Mouse (Mus musculus): Measurements from ENCODE around the gene Spata31d1a. TPM values are rescaled to one million over a fixed set of nuclear protein-coding genes. Genes with fewer than 3 reads are reported as not detected.
"Not testable (repeated sequence)": the region's sequence is repeated elsewhere in the genome, so short reads cannot be mapped to it uniquely, and the experiment has no call there.

Gene Spata31d1a
- polyA plus RNA-seq, 1 experiment from 2014 or later, result not detected

DNA sequence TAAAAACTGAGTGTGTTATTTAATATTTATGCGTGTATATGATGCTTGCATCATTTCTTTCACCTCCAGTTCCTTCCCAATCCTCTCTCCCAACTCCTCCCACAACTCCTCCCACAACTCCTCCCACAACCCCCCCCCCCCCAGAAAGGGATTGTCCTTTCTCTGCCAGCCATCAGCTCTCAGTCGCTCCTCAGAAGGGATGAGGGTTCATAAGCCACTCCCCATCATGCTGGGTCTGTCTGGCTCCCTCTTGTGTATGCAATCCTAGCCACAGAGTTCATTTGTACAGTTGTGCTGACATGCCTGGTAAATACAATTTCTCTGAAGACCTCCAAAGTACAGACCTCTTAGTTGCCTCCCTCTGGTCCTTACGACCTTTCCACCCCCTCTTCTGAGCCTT, 25.1 kb upstream of the Spata31d1a start:
- Histone ChIP-seq H3K9me3 (ENCODE audit: control insufficient read depth, low read length) (no peaks in the 10 kb centered on the region), H3K27ac (ENCODE audit: low read length) (no peak overlapping the region), H3K4me1 (replicated peaks; ENCODE audit: control insufficient read depth, insufficient read depth, low read length) (no peaks in the 10 kb centered on the region), H3K9ac (ENCODE audit: low read length) (no peak overlapping the region), H3K27me3 (ENCODE audit: control insufficient read depth, insufficient read depth, low read depth, low read length) (no peaks in the 10 kb centered on the region), H3K4me2 (ENCODE audit: low read depth, low read length) (no peak overlapping the region), H3K4me3 (ENCODE audit: low read length) (no peak overlapping the region), H3K36me3 (ENCODE audit: control insufficient read depth, insufficient read depth, low read length) (no peaks in the 10 kb centered on the region)
- 19% methylated on average over 3 of the region's 3 CpGs for WGBS
- peak; percentile 83 for ATAC-seq (ENCODE audit: low read depth)

DNA sequence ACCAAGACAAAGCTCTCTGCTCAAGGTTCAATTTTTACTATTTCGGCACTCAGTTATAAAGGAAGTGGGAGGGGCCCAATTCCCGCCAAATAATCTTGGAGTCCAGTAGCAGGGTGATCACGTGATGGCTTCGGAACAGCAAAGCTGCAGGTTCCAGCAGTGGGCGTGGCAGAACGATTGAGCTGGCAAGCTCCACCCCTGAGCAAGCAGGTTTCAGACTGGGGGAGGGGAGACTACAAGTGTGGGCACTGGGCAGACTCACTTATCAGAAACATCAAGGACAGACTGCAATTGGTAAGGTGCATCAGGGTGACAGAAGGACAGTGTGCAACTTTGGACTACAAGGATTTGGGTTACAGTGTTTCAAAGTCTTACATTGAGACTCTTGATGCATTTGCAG, 24.2 kb upstream of the Spata31d1a start:
- not testable (repeated sequence) for H3K27me3 ChIP-seq (ENCODE audit: control insufficient read depth, insufficient read depth, low read depth, low read length); H3K27ac ChIP-seq (ENCODE audit: low read length); H3K9ac ChIP-seq (ENCODE audit: low read length); H3K36me3 ChIP-seq (ENCODE audit: control insufficient read depth, insufficient read depth, low read length); H3K9me3 ChIP-seq (ENCODE audit: control insufficient read depth, low read length); H3K4me3 ChIP-seq (ENCODE audit: low read length); H3K4me1 ChIP-seq (replicated peaks; ENCODE audit: control insufficient read depth, insufficient read depth, low read length); ATAC-seq (ENCODE audit: low read depth); H3K4me2 ChIP-seq (ENCODE audit: low read depth, low read length)
- 17% methylated on average over 5 of the region's 6 CpGs for WGBS

DNA sequence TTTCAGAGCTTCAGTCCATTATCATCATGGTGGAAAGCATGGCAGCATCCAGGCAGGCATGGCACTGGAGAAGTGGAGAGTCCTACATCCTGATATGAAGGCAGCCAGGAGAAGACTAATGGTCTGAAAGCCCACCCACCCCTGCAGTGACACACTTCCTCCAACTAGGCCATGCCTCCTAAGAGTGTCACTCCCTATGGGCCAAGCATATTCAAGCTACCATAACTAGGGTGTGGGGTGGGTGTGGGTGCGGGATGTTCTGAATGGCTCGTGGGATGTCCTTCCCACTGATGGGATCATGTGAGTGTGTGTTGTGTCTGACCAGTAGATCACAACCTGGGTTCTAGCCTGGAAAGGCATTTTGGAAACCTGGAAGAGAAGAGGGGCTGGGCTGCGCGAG, 23.8 kb upstream of the Spata31d1a start:
- no peak overlapping the region for H3K9ac ChIP-seq (ENCODE audit: low read length)
- H3K27me3 ChIP-seq (ENCODE audit: control insufficient read depth, insufficient read depth, low read depth, low read length), result no peaks in the 10 kb centered on the region
- no peak overlapping the region for H3K4me2 ChIP-seq (ENCODE audit: low read depth, low read length)
- no peak for ATAC-seq (ENCODE audit: low read depth)
- no peaks in the 10 kb centered on the region for H3K9me3 ChIP-seq (ENCODE audit: control insufficient read depth, low read length)
- 86% methylated on average over 4 of the region's 4 CpGs for WGBS
- no peaks in the 10 kb centered on the region for H3K4me1 ChIP-seq (replicated peaks; ENCODE audit: control insufficient read depth, insufficient read depth, low read length)
- H3K27ac ChIP-seq (ENCODE audit: low read length), result no peak overlapping the region
- no peak overlapping the region for H3K4me3 ChIP-seq (ENCODE audit: low read length)
- no peaks in the 10 kb centered on the region for H3K36me3 ChIP-seq (ENCODE audit: control insufficient read depth, insufficient read depth, low read length)

DNA sequence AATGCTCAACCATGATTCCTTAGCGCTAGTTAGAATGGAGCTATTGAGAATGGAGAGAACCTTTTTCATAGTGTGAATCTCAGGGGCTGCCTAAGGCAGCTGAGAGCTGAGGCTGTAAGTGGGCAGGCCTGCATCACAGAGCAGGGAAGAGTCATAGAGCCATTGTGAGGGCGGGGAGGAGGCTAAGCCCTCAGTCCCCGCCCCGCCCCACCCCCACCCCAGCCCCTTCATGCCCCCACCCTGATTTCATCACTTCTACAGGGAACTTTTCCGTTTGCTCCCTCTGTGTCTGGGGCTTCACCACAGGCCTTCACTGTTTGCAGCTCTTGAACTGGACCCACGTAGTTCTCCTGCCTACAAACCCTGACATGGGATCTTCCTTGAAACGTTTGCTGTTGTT, 21.5 kb upstream of the Spata31d1a start, which contains the start of gene Spata31d1d:
TSS of gene Spata31d1d (minus strand) at position 101 of the 400 bp plus-strand sequence.
- no peaks in the 10 kb centered on the region for H3K27me3 ChIP-seq (ENCODE audit: control insufficient read depth, insufficient read depth, low read depth, low read length)
- no peak within 1 kb of the TSS for H3K27ac ChIP-seq (ENCODE audit: low read length)
- H3K9ac ChIP-seq (ENCODE audit: low read length), result no peak within 1 kb of the TSS
- WGBS, result 34% methylated on average over 7 of the region's 7 CpGs
- H3K4me2 ChIP-seq (ENCODE audit: low read depth, low read length), result no peak within 1 kb of the TSS
- H3K4me3 ChIP-seq (ENCODE audit: low read length), result no peak within 1 kb of the TSS
- H3K9me3 ChIP-seq (ENCODE audit: control insufficient read depth, low read length), result no peaks in the 10 kb centered on the region
- H3K4me1 ChIP-seq (replicated peaks; ENCODE audit: control insufficient read depth, insufficient read depth, low read length), result peaks cover 7% of the 10 kb centered on the region
- H3K36me3 ChIP-seq (ENCODE audit: control insufficient read depth, insufficient read depth, low read length), result no peaks in the 10 kb centered on the region
- ATAC-seq (ENCODE audit: low read depth), result no peak

DNA sequence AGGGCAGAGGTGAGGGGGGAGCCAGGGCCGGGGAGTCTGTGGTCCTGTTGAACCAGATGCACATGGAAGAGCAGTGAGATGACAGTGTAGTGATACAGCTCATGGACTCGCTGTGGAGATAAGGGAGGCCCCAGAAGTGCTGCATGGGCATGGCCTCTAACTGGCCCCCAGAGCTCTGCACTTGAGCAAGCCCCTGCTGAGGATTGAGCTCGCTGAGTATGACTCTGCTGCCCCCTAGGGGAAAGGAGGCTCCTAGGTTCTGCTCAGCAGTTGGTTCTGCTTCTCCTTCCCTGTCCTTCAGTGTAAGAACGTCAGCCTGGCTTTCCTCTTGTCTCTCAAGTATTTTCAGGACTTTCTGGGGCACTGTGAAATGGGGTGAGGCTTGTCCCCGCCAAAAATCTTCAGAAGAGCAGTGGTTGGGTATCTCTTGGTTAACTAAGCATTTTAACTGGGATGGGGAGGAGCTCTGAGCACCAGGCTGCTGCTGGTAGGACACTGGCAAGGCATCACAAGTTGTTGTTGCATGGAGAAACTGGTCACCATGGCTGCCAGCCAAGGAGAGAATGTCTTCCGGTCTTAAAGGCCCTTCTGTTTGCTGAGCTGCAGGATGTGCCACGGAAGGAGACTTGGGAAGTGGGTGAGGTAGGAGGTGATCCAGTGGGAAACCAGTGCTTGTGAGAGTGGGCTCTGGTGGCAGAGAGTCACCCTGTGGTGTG, 18.4 kb upstream of the Spata31d1a start:
- H3K4me1 ChIP-seq (replicated peaks; ENCODE audit: control insufficient read depth, insufficient read depth, low read length), result peaks cover 7% of the 10 kb centered on the region
- no peaks in the 10 kb centered on the region for H3K9me3 ChIP-seq (ENCODE audit: control insufficient read depth, low read length)
- H3K27ac ChIP-seq (ENCODE audit: low read length), result no peak overlapping the region
- no peaks in the 10 kb centered on the region for H3K27me3 ChIP-seq (ENCODE audit: control insufficient read depth, insufficient read depth, low read depth, low read length)
- H3K36me3 ChIP-seq (ENCODE audit: control insufficient read depth, insufficient read depth, low read length), result no peaks in the 10 kb centered on the region
- no peak overlapping the region for H3K4me2 ChIP-seq (ENCODE audit: low read depth, low read length)
- H3K9ac ChIP-seq (ENCODE audit: low read length), result peak overlapping the region; percentile 31; the same call in 1 of the 2 replicates
- WGBS, result 16% methylated on average over 7 of the region's 7 CpGs
- no peak overlapping the region for H3K4me3 ChIP-seq (ENCODE audit: low read length)
- peak; percentile 87 for ATAC-seq (ENCODE audit: low read depth)

DNA sequence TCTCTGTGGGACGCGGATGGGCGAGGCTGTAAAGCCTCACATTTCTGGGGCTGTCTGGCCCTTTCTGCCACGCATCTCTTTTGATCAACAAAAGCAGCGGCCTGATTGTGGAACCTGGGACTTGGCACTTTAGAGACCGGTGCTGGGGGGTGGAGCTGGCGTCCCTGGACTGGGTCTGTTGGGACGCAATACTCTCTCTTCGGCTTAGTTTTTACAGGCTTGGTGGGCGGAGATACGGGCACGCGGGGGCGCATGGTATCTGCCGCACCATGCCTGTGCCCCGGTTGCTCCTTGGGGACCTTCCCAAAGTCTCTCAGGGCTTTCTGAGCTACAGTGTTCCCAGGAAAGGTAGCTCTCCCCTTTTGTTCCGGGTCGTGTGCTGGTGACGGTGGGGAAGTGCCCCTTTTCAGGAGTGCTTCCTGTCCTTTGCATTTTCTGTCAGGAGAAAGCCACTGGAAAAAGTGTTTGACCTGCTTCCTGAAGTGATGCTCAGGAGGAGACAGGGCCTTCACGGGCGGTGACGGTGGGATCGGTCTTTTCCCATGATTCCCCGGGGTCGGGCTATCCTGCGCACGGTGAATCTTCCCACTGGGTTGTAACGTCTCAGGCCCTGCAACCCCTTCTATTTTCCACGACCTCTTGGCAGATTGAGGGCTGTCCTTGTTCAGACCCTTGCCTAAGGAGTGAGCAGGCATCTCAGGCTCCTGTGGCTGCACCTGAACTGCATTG, 16.2 kb upstream of the Spata31d1a start:
- no peak for ATAC-seq (ENCODE audit: low read depth)
- Histone ChIP-seq H3K4me2 (ENCODE audit: low read depth, low read length) (peak overlapping the region; percentile 12), H3K27ac (ENCODE audit: low read length) (no peak overlapping the region), H3K9ac (ENCODE audit: low read length) (no peak overlapping the region), H3K4me3 (ENCODE audit: low read length) (no peak overlapping the region), H3K36me3 (ENCODE audit: control insufficient read depth, insufficient read depth, low read length) (no peaks in the 10 kb centered on the region), H3K4me1 (replicated peaks; ENCODE audit: control insufficient read depth, insufficient read depth, low read length) (peaks cover 7% of the 10 kb centered on the region), H3K27me3 (ENCODE audit: control insufficient read depth, insufficient read depth, low read depth, low read length) (no peaks in the 10 kb centered on the region), H3K9me3 (ENCODE audit: control insufficient read depth, low read length) (no peaks in the 10 kb centered on the region)
- 25% methylated on average over 29 of the region's 29 CpGs for WGBS

DNA sequence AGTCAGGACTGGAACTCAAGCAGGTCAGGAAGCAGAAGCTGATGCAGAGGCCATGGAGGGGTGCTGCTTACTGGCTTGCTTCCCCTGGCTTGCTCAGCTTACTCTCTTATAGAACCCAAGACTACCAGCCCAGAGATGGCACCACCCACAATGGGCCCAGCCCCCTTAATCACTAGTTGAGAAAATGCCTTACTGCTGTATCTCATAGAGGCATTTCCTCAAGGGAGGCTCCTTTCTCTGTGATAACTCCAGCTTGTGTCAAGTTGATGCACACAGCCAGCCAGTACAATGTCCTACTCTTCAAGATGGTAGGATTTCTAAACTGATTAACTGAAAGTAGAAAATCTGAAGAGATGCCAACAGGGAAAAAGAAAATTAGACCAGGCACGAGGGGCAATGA, 12.0 kb upstream of the Spata31d1a start:
- not testable (repeated sequence) for H3K4me1 ChIP-seq (replicated peaks; ENCODE audit: control insufficient read depth, insufficient read depth, low read length); ATAC-seq (ENCODE audit: low read depth)

DNA sequence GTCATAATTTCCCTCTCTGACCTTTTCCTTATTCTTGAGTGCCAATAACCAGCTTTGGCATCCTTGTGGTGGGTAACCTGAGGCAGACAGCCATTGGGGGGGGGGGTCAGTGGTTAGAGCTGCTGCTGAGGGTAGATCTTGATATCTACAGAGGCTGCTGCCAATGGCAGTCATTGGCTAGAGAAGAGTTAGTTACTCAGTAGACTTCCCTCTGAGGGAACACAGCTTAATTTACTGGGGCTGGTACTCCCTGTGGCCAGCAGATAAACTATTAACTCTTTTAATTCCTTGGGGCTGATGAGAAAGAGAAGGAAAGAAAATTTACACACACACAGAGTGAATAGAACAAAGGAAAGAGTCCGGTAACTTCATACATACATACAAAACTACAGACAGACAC, 9.3 kb upstream of the Spata31d1a start:
- ATAC-seq (ENCODE audit: low read depth), result no peak

More for the DNA sequence above, 12.0 kb upstream of the Spata31d1a start:
- H3K36me3 ChIP-seq (ENCODE audit: control insufficient read depth, insufficient read depth, low read length); H3K27me3 ChIP-seq (ENCODE audit: control insufficient read depth, insufficient read depth, low read depth, low read length); H3K9me3 ChIP-seq (ENCODE audit: control insufficient read depth, low read length); H3K4me2 ChIP-seq (ENCODE audit: low read depth, low read length); H3K9ac ChIP-seq (ENCODE audit: low read length); H3K4me3 ChIP-seq (ENCODE audit: low read length); H3K27ac ChIP-seq (ENCODE audit: low read length): not testable (repeated sequence)
- 79% methylated on average over 1 of the region's 1 CpGs for WGBS

DNA sequence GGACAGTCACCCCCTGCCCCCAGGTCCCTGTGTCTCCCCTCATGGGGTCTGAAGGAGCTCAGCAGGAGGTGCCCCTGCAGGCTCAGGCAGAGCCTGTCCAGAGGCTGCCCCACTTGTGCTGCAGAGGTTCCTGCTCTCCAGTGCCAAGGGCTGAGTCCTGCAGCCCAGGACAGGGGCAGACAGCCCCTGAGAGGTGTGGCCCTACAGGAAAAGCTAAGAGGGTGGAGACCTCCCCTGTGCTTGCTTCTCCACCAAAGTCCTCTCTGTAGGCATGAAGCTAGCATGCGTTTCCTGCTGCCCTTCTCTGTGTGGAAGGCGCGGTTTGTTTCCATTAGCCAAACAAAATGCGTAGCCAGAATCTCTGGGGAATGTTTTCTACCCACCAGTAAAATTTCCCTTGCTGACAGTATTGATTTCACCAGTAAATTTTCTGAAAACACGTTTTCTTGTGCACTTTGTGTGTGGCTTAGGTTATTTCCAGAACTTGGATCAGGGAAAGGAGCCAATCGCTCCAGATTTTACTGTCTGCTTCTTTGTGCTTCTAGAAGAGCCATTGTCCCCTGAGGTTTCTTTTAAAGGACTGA, 8.8 kb upstream of the Spata31d1a start:
- WGBS, result 20% methylated on average over 6 of the region's 6 CpGs
- H3K27ac ChIP-seq (ENCODE audit: low read length), result peak overlapping the region; percentile 2; the same call in 1 of the 2 replicates
- not testable (repeated sequence) for H3K9ac ChIP-seq (ENCODE audit: low read length); H3K36me3 ChIP-seq (ENCODE audit: control insufficient read depth, insufficient read depth, low read length); H3K4me3 ChIP-seq (ENCODE audit: low read length); H3K27me3 ChIP-seq (ENCODE audit: control insufficient read depth, insufficient read depth, low read depth, low read length); H3K4me1 ChIP-seq (replicated peaks; ENCODE audit: control insufficient read depth, insufficient read depth, low read length); H3K9me3 ChIP-seq (ENCODE audit: control insufficient read depth, low read length); H3K4me2 ChIP-seq (ENCODE audit: low read depth, low read length)
- ATAC-seq (ENCODE audit: low read depth), result peak; percentile 83

More for the DNA sequence above, 9.3 kb upstream of the Spata31d1a start:
- peak overlapping the region; percentile 2; the same call in 1 of the 2 replicates for H3K27ac ChIP-seq (ENCODE audit: low read length)
- no peaks in the 10 kb centered on the region for H3K9me3 ChIP-seq (ENCODE audit: control insufficient read depth, low read length)
- H3K27me3 ChIP-seq (ENCODE audit: control insufficient read depth, insufficient read depth, low read depth, low read length), result no peaks in the 10 kb centered on the region
- no peak overlapping the region for H3K9ac ChIP-seq (ENCODE audit: low read length)
- H3K4me3 ChIP-seq (ENCODE audit: low read length), result no peak overlapping the region
- peaks cover 5% of the 10 kb centered on the region for H3K4me1 ChIP-seq (replicated peaks; ENCODE audit: control insufficient read depth, insufficient read depth, low read length)
- 89% methylated on average over 1 of the region's 1 CpGs for WGBS
- H3K4me2 ChIP-seq (ENCODE audit: low read depth, low read length), result no peak overlapping the region
- H3K36me3 ChIP-seq (ENCODE audit: control insufficient read depth, insufficient read depth, low read length), result no peaks in the 10 kb centered on the region
